Mouse (Mus musculus) E14TG2a.4 (cell line): ENCODE data around the gene Taf3.

Experiments used
- CTCF ChIP-seq: conservative IDR thresholded peaks from 2 replicates; pipeline ENCODE4 v1.5.1; 2014; ENCODE audit warnings: low read length
- POU5F1 ChIP-seq: IDR thresholded peaks from 2 replicates; pipeline ENCODE4 v1.6.1; 2014; ENCODE audit warnings: low read length, borderline replicate concordance

- TF ChIP-seq CTCF = no peak
- no peak for TF ChIP-seq POU5F1
Measured at GRCm38 (mm10) chr2:9874467-9875219, 173.8 kb downstream of the Taf3 start.
